Mouse (Mus musculus) liver, adult 2 months (tissue): ENCODE measurements around the gene Smoc1.

Experiments used
- CTCF ChIP-seq: fragments of 200-500 bp; IDR thresholded peaks from 2 replicates; pipeline ENCODE4 v1.5.1; 2011; ENCODE audit warnings: low read depth, low read length, control low read depth
- POLR2A ChIP-seq: fragments of 200-500 bp; IDR thresholded peaks from 2 replicates; pipeline ENCODE4 v1.6.1; 2011; ENCODE audit warnings: low read length, control low read depth; ENCODE audit not compliant: insufficient read depth; ENCODE audit errors: extremely low read depth

DNA sequence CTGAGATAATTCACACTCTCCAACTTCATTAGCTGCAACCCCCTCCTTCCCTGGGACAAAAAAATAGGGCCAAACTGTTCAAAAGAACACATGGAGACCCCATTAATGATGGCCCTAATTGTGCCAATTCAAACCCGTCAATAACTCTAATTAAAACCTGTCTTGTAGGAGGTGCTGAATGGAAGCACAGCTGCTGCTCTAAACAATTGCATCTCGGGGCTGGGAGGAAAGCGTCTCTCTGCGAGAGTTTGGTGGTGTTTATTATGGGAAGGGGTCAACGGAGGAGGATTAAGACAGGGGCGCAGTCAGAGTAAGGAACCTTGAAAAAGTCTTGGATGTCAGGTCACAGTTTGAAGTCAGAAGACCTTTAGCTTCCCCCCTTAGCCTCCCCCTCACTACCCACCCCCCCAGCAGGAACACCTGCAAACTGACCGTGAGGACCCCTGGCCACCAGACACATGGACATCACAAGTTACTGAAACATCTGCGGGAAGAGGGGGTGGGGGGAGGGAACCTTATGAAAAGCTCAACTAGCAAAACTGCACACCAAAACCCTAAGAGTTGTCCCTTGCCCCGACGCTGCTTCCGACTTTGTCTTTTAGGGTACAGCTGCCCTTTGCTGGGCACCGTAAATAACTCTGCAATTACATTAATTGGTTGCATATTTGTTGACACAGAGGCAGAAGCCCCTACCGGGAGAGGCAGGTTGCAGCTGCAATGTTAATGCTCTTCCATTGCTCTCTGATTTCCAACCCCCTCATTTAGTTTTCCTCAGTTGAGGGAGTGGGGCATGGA lies 23.6 kb upstream of the Smoc1 start:
- TF ChIP-seq CTCF (no peak), POLR2A (no peak)
